Mouse (Mus musculus): ENCODE data around the gene Nabp2.
A peak's percentile ranks its signal among the peaks of the same experiment; 100 is the strongest.

Gene Nabp2

DNA sequence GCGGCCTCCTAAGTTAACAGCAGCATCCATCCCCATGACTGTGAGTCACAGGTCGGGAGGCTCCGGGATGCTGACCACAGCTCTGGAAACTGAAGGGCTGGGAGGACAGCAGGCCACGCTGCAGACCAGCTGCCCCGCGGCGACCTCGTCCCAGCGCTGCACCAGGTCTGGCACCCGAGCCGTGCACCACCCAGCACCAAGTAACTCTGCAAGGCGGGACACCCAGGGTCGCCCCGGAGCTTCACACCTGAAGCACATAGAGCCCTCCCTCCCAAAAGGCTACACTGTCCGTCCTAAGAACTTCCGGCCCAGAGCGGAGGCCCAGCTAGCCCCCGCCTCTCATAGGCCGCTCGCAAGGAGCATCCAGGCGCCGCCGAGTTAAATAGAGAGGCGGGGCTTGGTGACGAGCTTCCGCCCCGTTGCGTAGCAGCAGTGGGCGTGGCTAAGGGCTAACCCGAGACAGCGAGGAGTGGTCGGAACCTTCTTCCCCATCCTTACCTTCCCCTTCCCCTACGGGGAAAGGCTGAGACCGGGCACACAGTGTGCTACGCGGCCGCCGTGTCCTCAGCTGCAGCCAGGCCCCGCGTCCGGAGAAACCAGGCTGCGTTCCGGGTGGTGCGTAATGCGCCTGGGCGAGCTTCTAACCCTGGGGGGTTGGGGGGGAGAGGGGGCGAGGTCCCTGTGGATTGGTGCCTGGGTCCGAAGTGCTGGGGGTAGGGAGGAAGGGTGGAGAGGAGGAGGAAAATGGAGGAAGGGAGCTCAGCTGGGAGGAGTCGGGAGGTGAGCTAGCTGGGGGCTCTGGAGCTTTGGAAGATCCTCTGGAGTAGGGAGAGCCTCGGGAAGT, at the start of gene Nabp2, which contains the start of gene Rnf41:
Gene Nabp2, minus strand, starts transcription at position 282 of the 844 bp plus-strand sequence.
Gene Rnf41, plus strand, starts transcription at position 447 of the 844 bp plus-strand sequence.
- DNase-seq (ENCODE audit: extremely low spot score, low read depth, low spot score) = peak; percentile 88

DNA sequence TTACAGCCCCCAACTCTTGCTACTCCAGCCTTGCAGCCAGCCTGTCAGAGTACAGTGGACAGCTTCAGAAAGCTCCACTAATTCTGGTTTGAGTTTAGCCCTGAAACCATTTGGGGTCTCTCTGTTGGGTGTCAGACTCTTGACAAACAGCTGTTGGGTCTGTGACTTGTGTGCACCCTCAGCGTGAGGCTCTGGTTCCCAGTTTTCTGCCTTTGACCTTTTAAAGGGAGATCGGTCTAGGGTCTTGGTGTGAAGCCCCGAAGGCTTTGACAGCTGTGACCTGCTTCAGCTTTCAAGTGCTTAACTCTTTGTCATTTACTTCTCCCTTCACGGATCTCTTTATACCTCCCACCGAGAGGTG, 49.0 kb upstream of the Nabp2 start:
- DNase-seq (ENCODE audit: extremely low spot score, low read depth, low spot score) = no peak

DNA sequence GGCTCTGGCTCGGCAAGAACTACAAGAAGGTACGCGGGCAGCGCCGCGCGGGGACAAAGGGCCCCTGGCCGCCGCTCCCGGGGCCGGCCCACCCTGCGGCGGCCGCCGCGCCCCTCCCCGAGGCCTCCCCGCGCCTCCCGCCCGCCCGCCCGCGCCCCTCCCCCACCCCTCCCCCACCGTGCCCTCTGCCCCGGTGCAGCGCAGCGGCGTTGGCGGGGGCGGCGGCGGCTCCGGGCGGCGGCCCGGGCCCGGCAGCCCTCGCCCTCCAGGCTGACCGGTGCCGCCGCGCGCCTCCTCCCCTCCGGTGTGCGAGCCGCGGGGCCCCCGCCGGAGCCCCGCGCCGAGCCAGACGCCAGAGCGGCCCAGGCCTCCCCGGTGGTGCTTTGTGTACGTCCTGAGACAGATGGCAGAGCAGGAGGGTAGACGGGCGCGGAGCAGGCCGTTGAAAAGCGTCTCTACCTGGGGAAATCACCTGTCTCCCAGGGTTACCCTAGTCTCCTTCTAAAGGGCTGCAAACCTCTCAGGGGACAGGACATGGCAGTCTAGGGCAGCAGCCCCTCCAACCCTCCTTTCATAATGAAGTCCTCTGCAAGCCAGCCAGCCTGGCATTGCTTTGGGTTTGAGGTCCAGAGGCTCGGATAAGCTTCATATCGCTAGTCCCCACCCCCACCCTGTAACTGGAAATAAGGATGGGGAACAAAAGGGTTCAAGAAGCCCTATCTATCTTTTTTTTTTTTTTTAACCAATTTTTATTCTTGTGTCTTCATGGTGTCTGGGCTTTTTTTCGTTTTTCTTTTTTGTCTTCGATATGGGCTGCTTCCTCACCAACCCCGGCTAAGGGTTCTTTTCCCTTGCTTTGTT, 48.3 kb upstream of the Nabp2 start:
- DNase-seq (ENCODE audit: extremely low spot score, low read depth, low spot score) = no peak

DNA sequence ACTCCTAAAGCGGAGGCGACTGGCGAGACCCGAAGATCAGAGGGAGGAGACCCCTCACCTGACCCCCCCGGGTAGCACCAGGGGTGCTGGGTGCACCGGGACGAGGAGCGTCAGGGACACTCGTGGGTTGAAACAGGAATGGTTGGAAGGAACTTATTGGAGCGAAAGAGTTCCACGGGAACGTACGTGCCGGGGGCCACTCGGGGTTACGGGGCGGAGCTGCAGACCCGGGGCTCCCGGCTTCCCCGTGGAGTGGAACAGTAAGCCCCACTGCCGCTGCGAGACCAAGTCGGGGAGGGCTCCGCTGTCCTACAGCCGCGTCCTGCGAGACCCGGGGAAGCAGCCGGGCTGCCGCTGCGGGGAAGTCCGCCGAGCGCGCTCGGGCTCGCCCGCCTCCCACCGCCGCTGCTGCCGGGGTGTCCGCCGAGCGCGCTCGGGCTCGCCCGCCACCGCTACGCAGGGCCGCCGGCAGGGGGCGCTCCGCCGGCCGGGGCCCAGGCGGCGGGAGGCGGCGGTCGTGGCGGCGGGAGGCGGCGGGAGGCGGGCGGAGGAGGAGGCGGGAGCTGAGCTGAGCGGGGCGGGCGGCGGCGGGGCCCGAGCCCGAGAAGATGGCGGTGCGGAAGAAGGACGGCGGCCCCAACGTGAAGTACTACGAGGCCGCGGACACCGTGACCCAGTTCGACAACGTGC, 47.6 kb upstream of the Nabp2 start, which contains the start of gene Smarcc2:
Gene Smarcc2, plus strand, starts transcription at position 530 of the 690 bp plus-strand sequence.
- DNase-seq (ENCODE audit: extremely low spot score, low read depth, low spot score) = no peak

DNA sequence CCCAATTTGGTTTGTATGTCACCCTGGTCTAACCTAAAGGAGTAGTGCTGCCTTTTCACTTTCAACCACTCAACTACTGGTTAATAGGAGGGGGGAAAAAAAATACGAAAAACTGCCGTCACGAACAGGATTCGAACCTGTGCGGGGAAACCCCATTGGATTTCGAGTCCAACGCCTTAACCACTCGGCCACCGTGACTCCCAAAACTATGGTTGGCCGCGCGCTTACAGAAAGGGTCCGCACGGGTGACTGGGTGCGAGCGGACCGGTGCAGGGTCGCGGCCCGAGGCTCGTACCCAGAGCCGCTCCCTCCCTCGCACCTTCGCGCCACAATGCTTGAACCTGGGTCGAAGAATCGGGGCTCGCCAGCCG, 47.0 kb upstream of the Nabp2 start:
- peak; percentile 83 for DNase-seq (ENCODE audit: extremely low spot score, low read depth, low spot score)

- DNase-seq (ENCODE audit: extremely low spot score, low read depth, low spot score) = no peak
Observed at GRCm38 (mm10) chr10:128457676-128458075, 46.4 kb upstream of the Nabp2 start.

DNA sequence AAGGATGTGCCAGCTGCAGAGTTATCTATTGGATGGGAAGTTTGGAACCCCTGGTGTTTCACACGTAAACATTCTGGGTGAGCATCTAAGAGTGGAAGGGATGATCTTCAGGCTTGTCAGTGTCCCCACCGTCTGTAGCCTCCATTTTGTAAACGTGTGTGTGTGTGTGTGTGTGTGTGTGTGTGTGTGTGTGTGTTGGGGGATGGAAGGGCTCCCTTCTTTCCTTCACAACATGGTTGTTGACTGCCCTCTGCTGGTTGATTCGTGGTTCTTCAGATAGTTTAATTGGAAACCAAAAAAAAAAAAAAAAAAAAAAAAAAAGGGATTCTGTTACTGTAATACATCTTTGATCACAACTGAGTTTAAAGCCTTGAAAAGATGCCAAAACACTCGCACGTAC, 44.0 kb upstream of the Nabp2 start:
- DNase-seq (ENCODE audit: extremely low spot score, low read depth, low spot score) = peak; percentile 52

GRCm38 (mm10) chr10:128454471-128454870, 43.2 kb upstream of the Nabp2 start:
- DNase-seq (ENCODE audit: extremely low spot score, low read depth, low spot score) = no peak

DNA sequence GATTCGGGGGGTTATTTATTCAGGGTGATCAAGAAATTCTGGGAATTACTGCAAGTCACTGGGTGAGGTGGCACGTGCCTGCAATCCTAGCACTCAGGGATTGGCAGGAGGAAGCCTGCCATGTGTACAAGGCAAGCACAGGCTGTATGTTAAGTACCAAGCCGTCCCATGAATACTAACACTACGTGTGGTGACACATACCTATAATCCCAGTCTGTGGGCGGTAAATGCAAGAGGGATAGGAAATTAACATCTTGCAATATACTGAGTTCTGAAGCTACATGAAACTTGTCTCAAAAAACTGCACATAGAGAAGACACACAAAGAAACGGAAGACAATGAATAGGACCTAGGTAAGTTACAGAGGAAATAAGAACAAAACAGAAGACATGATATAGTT, 39.7 kb upstream of the Nabp2 start:
- DNase-seq (ENCODE audit: extremely low spot score, low read depth, low spot score) = no peak

GRCm38 (mm10) chr10:128445407-128445806, 34.1 kb upstream of the Nabp2 start:
- DNase-seq (ENCODE audit: extremely low spot score, low read depth, low spot score) = no peak

DNA sequence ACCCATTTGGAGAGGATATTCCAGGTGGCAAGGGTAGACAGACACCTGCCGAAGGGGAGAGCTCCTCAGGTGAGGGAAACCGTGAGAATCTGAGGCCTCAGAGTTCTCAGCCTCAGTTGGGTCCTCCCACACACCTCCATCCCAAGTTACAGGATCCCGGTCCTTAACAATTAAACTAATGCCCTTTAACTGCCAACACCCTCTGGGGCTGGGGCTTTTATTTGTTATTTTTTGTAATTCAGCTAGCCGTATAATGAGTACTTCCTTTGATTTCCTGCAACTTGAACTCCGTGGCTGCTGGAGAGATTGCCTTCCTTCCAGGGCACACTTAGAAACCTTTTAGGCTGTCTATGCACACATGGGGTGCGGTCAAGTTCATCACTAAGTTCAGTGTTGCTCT, 33.1 kb upstream of the Nabp2 start:
- DNase-seq (ENCODE audit: extremely low spot score, low read depth, low spot score) = no peak

DNA sequence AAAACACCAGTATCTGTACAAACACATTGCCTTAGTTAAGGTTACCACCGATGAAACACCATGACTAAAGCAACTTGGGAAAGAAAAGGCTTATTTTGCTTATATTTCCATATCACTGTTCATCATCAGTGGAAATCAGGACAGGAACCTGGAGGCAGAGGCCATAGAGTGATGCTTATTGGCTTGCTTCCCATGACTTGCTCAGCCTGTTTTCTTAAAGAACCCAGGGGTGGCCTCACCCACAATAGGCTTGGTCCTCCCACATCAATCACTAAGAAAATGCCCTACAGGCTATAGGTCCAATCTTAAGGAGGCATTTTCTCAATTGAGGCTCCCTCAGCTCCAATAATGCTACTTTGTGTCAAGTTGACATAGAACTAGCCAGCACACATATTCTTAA, 31.4 kb upstream of the Nabp2 start:
- DNase-seq (ENCODE audit: extremely low spot score, low read depth, low spot score) = no peak

GRCm38 (mm10) chr10:128441324-128442119, 30.2 kb upstream of the Nabp2 start:
- no peak for DNase-seq (ENCODE audit: extremely low spot score, low read depth, low spot score)

- no peak for DNase-seq (ENCODE audit: extremely low spot score, low read depth, low spot score)
Observed at GRCm38 (mm10) chr10:128440407-128440806, 29.1 kb upstream of the Nabp2 start.

GRCm38 (mm10) chr10:128438675-128439279, 27.5 kb upstream of the Nabp2 start:
- DNase-seq (ENCODE audit: extremely low spot score, low read depth, low spot score) = no peak

DNA sequence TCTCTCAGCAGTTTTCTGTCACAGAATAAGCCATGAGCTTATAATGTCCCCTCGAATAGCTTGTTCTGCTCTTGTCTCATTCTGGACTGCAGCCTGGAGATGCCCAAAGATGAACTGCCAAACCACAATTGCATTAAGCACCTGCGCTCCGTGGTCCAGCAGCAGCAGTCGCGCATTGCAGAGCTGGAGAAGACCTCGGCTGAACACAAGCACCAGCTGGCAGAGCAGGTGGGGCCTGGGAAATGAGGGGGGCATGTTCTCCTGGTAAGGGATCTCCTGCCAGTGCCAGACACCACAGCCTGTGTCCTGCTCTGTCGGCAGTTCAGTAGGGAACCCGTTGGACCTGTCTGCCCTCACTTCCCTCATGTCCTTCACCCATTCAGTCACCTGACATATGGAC, 25.1 kb upstream of the Nabp2 start:
- DNase-seq (ENCODE audit: extremely low spot score, low read depth, low spot score) = no peak

GRCm38 (mm10) chr10:128435873-128436272, 24.6 kb upstream of the Nabp2 start:
- no peak for DNase-seq (ENCODE audit: extremely low spot score, low read depth, low spot score)

DNA sequence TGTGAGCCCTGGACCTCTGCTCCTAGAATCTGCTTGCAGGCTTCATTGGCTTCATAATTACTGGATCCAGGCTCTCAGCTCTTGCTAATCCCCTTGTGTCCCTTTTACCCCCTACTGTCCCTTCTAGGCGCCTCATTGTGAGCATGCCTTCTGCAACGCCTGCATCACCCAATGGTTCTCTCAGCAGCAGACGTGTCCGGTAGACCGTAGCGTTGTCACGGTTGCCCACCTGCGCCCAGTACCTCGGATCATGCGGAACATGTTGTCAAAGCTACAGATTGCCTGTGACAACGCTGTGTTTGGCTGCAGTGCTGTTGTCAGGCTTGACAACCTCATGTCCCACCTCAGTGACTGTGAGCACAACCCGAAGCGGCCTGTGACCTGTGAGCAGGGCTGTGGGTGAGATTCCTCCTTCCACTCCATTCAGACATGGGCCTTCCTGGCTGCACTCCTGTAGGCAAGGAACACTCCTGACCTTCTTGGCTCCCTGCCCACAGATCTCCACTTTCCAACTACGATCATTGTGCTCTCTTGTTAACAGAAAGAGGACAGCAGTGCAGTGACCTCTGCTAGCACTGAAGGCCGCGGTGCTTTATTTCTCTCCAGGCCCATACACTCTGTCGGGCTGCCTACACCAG, 24.0 kb upstream of the Nabp2 start:
- no peak for DNase-seq (ENCODE audit: extremely low spot score, low read depth, low spot score)

- no peak for DNase-seq (ENCODE audit: extremely low spot score, low read depth, low spot score)
Observed at GRCm38 (mm10) chr10:128434681-128435080, 23.4 kb upstream of the Nabp2 start.

GRCm38 (mm10) chr10:128433417-128433816, 22.1 kb upstream of the Nabp2 start:
- no peak for DNase-seq (ENCODE audit: extremely low spot score, low read depth, low spot score)

Data from hindlimb bud, embryonic 11.5 days (tissue).